Mouse (Mus musculus): ENCODE measurements around the gene Ube2q2.

DNA sequence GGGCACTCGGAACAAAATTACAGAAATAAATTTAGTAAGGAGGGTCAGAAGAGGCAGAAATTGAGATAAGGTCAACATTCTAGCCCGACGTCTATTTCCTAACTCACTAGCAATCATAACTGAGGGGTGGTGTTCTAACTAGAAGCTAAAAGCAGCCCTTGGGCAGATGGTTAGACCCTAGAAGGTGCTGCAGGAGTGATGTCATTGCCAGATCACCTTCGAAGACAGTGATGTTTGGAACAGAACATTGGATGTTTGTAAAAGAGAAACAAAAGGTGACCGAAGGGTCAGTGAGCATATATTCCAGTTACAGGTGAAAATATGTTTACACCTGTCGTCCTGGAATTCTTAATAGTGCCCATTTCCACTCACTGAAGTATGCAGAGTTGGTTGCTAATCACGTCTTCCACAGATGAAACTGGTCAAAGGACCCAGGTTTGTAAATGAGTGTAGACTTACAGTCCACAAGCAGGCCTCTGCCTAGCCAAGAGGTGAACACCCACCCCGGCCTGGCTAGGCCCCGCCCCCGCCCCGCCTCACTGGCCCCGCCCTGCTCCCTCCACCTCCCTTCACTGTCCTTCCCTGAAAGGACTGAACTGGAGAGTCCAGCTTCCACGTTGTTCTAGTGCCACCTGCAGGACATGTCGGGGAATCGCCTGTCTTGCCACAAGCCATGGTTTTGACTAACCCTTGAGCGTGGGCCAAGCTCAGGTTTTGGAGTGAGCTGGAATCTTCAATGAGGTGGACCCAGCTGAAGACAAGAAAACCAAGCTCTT, 38.4 kb upstream of the Ube2q2 start:
- TF ChIP-seq GATA1 (IDR thresholded peaks at IDR 0.05; ENCODE audit: borderline replicate concordance, low read length) (no peak), FLI1 (IDR thresholded peaks at IDR 0.05; ENCODE audit: low read length) (no peak)

Measured in megakaryocyte, embryonic 14.5 days (primary cell).